Mouse (Mus musculus) left cerebral cortex, adult 9 months (tissue): ENCODE measurements around the gene Mtfp1.

ENCODE experiments used
- DNase-seq, 2 experiments: peaks; one replicate each; pipeline ENCODE4 v3.0.0; 2022; ENCODE audit warnings: low spot score in 2 of 2

Mtfp1 gene

DNA sequence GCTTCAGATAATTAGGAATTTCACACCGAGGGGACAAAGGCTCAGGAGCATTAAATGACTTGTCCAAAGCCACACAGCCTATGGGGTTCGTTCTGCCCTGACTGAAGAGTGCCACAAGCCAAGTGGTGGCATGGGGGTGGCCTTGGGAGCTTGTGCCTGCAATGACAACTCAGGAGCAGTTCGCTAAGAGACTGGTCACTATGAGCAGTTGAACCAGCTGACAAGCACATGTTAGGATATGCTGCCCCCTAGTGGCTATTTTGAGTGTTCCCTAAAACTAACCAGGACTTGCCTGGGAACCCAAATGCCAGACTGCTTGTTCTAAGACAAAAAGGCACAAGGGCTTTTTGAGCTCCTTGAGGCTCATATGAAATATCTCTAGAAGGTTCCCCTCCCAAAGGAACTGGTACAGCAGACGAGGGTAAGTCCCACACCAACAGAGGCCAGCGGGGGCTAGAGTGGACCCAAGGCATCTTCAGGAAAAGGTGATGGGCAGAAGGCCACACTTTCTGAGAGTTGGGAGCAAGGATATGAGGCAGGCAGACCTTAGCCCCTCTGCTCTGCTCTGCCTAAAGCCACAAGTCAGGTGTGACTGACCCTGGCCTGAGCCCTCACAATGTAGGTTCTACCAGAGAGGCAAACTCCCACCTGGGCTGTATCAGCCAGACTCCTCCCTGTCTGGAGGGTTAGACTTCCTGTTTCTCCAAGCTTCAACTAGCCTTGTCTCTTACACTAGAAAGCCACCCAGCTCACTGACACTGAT lies 11.7 kb downstream of the Mtfp1 start:
- DNase-seq, result peak in 1 of 2 experiments; percentile 83

DNA sequence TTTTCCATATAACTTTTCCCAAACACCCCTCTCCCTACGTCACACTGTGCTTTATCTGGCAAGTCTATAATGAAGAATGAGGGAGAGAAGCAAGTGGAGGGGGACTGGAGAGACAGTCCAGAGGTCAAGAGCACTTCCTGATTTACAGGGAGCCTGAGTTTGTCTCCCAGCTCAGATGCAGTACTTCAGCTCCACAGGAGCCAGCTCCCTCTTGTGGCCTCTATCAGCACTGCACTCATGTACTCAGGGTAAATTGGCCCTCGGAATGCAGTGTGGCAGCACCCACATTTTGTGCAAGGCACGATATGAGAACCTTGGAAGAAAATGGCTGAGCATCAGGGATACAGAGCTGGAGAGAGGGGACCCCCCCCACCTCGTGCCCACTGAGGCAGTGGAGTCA lies 15.0 kb downstream of the Mtfp1 start:
- DNase-seq, result peak in 1 of 2 experiments; percentile 84

DNA sequence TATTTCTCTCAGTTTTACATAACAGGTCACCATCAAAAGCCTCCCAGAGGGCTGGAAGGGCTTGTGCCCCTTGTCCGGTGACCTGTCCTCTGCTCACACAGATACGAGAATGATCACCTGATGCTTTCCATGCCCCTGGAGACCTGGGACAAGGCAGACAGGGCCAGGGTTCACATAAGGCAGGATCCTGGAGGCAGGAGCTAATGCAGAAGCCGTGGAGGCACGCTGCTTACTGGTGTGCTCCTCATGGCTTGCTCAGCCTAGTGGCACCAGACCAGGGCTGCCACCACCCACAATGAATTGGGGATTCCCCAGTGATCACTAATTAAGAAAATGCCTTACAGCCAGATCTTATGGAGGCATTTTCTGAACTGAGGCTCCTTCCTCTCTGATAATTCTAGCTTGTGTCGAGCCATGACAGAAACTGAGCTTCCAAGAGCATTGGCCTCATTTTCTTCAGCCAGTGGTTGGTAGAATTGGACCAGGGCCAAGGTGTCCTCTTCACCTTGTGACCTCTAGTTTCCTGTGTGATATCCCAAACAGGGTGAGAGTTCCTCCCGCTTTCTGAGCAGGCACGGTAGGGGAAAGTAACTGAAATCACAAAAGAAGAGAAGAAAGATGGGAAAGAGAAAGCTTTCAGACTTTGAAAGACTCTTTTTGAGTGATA lies 16.8 kb downstream of the Mtfp1 start:
- DNase-seq, result no peak

DNA sequence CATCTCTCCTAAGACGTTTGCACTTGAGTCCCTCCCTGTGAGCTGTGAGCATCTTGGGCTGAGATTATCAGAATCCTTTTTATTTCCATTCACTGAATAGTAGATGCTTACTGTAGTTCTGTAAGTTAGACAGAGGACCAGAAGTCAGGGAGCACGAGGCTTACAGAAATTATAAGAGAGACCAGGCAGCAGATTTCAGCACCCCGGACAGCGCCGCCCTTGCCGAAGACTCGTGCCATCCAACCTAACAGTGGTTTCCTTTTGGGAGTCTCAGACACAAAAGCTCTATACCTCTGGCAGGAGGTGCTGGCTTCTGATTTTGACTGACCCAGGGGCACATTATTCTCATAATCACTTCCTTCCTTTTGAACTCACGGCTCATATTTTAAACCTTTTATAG lies 18.6 kb downstream of the Mtfp1 start:
- no peak for DNase-seq

DNA sequence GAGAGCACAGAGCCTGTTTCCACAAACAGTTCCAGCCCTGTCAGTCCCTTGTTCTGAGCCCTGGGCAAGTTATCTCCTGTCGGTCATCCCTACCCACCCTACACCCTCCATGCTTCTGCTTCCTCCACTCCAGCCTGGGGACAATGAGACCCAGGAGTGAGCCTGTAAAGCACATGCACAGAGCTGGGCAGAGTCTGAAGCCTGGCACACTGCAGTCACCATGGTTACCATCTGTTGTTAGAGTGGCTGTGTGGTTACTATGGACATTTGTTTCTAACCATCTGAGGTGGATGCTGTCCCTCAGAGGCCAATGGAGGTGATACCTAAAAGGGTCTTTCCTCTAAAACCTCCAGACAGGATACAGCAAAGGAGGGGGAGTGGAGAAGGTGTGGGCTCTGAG lies 25.6 kb downstream of the Mtfp1 start:
- DNase-seq, result peak in 1 of 2 experiments; percentile 29

DNA sequence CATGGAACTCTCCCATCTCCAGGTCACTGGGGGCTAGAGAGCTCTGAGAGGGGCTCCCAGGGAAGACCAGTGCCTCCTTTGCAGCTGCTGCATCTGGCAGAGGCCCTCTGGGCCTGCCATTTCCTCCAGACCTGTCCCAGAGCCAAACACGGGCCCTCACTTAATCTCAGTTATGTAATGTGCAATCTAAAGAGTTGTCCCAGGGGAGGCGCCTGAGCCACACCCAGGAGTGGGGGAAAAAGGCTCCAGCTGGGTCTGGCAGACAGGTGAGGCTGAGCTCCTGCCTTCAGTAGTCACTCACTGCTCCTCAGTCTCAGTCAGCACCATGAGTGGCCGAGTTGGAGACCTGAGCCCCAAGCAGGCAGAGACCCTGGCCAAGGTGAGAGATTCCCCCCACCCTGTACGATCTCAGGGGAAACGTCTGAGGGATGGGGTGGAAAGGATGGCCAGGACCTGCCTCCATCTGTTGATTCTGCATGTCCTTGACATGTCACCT lies 30.6 kb downstream of the Mtfp1 start, which contains the start of gene Sec14l3:
Sec14l3 (plus strand) TSS at position 215 of the 496 bp plus-strand sequence.
- no peak for DNase-seq

DNA sequence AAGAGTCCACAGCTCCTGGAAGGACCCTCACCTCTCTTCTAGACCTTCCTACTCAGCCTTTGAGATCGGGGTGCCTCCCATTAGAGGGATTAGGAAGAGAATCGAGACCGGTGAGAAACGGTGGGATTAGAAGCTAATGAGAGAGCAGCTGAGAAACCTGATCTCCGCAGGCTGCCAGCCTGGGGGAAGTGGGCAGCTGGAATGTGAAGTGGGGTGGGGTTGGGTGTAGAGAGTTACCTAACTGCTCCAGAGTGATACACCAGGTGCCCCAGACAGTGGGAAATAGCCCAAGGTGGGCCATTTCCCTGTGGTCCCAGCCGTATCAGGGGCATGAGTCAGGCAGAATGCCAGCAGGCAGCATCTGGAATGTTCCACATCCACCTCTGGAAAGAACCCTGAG lies 32.3 kb downstream of the Mtfp1 start:
- DNase-seq, result no peak

DNA sequence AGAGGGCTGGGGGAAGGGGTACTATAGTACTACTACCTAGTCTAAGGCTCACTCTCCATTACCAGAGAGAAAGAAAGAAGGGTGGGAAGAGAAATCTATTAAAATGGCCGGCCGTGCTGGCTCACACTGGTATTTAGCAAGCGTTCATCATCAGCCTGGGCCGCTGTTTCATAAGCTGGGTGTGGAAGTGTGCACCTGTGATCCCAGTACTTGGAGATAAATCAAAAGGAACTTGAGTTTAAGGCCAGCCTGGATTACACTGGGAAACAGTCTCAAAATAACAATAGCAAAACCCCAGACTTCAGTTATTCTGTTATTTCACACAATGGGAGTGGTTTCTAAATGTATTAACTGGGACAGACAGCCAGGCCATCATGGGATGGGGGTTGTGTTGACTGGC lies 32.7 kb downstream of the Mtfp1 start:
- DNase-seq, result no peak

DNA sequence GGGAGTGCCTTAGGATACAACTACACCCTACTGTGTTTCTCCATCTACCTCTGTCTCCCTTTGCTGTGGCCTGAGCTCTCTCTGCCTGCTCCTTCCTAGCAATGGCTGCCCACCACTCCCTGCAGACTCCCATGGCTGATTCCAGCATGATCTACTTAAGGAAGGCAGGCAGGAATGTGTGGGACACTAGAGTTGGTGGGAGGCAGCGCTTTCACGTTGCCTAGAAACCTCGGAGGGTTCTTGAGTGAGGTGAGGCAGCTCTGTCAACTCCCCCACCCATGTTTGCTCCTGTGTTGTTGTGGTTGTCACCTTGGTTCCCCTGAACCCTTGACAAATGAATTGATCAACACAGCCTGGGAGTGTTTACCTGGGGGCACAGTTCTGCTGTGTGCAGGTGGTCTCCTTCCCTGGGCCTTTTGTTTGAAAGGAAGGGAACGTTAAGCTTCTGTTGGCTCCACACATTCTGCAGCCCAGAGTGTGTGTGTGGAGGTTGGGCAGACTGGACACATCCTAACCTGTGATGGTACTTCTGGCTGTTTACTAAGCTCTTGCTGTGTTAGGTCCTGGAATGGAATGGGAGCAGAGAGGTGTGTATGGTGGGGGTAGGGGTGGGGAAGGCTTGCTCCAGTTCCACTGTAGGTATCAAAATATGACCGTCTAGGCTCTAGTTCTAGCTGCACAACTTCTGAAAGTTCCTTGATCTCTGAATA lies 34.2 kb downstream of the Mtfp1 start:
- peak in 1 of 2 experiments; percentile 23 for DNase-seq

DNA sequence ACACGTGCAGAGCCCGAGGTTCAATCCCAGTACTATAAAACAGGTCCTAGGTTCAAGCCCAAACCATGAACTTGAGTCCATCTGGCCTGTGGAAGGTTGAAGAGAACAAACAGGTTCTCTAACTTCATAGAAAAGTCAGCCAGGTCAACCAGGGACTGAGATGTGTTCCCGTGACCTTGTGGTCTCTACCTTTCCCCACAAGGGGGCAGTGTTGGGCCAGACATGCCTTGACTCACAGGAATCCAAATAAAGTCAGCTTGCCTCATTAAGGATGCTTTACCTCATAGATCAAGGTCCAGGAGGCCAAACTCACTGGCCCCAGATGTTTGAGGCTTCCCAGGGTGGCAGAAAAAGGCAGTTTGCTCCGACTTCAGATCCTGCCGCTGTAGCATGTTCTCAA lies 41.7 kb downstream of the Mtfp1 start:
- peak in 1 of 2 experiments; percentile 70 for DNase-seq

DNA sequence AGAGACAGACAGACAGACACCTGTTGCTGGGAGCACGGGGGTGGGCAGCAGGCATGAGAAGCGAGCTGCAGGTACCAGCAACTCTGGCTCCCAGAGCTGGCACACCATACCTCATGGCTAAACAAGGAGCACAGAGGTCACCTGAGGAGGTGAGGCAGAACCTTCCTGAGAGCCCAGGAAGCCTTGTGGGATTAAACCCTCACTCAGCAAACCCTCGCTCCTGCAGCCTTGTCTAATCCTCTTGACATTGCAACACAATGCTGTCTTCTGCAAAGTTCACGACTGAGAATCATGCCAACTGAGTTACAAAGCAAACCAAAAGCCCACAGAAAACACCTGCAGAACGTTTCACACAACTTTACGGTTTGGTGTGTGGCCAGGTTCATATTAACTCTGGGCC lies 46.8 kb downstream of the Mtfp1 start:
- no peak for DNase-seq

DNA sequence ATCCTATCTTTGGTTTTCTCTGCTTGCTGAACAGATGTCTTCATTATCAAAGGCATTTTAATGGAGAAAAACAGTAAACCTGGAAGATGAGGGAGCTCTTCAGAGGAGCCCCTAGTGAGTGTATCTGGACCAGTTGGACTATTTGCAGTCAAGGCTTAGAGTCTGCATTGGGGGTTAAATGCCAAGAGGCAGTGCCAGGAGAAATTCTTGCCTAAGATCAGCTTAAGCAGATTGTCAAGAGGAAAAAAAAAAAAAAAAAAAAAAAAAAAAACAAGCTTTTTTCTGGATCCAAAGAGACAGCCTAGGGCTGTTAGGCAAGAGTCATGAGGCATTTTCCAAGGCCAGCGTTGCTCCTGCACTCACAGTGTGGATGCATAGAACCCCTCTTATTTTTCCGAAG lies 47.5 kb downstream of the Mtfp1 start:
- no peak for DNase-seq

DNA sequence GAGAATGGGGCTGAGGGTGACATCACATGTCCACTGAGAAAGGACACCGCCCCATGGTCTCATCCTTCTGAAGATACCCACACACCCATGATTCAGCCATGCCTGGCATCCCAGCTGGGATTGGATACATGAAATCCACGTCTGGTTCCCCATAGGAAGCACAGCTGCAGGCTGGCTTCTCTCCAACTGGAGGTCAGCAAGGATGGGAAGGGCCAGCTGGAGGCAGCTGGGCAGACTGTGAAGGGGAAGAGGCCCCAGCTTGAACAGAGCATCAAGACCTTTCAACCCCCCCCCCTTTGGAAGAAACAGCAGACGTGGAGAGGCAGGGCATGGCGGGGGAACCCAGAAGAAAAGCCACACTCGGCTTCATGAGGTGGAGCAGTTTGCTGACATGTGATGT lies 48.7 kb downstream of the Mtfp1 start:
- no peak for DNase-seq

DNA sequence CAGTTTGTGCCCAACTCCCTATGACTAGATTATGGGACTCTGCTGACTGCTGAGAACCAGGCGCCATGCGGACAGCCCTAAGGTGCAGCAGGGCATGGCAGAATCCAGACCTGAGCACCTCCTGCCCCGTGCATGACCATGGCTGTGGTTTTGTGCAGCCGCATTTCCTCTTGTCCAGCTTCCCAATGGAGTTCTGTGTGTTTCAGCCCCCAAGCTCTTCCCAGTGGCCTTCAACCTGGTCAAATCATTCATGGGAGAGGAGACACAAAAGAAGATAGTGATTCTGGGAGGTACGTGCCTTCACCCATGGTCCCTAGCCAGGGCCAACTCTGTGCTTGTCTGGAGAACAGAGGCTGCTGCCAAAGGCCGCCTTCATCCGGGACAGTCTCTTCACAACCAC lies 52.2 kb downstream of the Mtfp1 start:
- DNase-seq, result no peak
